Mouse (Mus musculus): ENCODE results near the gene Trim72. TPM values are rescaled to one million over a fixed set of nuclear protein-coding genes. Genes with fewer than 3 reads are reported as not detected.

Gene Trim72
- polyA plus RNA-seq, 1 experiment from 2014 or later, result not detected

DNA sequence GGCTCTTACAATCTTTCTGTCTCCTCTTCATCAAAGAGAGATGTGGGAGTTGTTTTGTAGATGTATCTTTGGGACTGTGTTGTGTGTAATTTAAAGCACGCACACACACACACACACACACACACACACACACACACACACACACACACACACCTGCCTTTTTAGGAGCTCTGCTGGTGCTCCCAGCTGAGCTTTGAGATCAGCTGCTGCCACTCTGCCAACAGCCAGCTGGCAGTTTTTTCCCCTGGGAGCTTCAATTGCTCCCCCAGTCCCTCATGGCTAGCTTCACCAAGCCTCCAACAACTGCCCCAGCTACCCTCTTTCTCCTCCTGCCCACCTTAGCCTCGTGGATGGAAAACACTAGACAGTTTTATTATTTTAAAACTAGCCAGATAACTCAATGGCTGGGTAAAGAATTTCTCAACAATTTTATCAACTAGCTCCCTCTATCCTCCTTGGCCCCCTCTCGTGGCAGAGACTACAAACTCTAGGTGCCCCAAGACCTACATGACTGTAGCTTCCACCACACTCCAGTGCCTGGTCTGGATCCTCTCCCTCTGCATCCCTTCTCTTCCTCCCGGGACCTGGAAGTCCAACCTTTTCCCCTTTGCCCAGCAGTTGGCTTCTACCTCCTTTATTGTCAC lies 40.5 kb downstream of the Trim72 start:
- Histone ChIP-seq H3K36me3 (no peaks in the 10 kb centered on the region), H3K9me3 (replicated peaks) (no peaks in the 10 kb centered on the region), H3K4me3 (no peak overlapping the region), H3K27ac (replicated peaks) (no peak overlapping the region), H3K4me1 (no peaks in the 10 kb centered on the region), H3K27me3 (ENCODE audit: low read depth, poor library complexity, severe bottlenecking) (no peaks in the 10 kb centered on the region)
- 74% methylated on average over 4 of the region's 4 CpGs for WGBS
- DNase-seq (ENCODE audit: low spot score), result no peak

DNA sequence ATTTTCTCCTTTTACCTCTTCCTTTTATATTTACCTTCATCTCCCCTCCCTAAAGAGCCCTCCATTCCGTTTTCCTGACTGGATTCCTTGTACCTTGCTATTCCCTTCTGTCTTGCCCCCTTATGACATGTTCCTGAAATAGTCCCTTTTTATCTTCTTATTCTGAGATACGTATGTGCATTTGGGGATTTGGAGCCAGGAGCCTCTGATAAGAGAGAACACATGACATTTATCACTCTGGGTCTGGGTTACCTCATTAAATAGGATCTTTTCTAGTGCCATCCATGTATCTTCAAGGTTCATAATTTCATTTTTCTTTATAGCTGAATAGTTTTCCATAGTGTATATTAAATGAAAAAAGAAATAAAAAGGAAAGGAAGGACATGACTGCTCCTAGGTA lies 41.9 kb downstream of the Trim72 start:
- H3K27me3 ChIP-seq (ENCODE audit: low read depth, poor library complexity, severe bottlenecking), result no peaks in the 10 kb centered on the region
- no peak for DNase-seq (ENCODE audit: low spot score)
- no peaks in the 10 kb centered on the region for H3K9me3 ChIP-seq (replicated peaks)
- H3K27ac ChIP-seq (replicated peaks), result no peak overlapping the region
- no peaks in the 10 kb centered on the region for H3K36me3 ChIP-seq
- WGBS, result 70% methylated on average over 2 of the region's 2 CpGs
- H3K4me3 ChIP-seq, result no peak overlapping the region
- no peaks in the 10 kb centered on the region for H3K4me1 ChIP-seq

DNA sequence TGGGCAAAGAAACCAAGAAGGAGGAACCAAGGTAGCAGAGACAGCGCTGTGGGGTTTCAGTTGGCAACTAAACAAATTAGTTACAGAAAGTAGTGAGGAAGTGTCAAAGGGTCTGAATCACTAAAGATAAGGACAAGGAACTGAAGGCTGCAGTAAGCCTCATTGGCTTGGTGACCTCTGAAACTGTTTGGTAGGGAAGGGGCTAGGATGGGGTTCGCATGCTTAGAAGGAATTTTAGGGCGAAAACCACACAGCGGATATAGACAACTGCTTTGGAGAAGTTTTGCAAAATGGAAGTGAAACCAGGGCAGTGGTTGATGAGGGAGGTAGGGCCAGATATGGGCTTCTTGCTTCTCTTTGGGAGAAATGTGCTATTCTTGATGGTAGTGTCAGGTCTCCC lies 45.1 kb downstream of the Trim72 start:
- Histone ChIP-seq H3K36me3 (no peaks in the 10 kb centered on the region), H3K9me3 (replicated peaks) (no peaks in the 10 kb centered on the region)
- WGBS, result 95% methylated on average over 4 of the region's 4 CpGs

DNA sequence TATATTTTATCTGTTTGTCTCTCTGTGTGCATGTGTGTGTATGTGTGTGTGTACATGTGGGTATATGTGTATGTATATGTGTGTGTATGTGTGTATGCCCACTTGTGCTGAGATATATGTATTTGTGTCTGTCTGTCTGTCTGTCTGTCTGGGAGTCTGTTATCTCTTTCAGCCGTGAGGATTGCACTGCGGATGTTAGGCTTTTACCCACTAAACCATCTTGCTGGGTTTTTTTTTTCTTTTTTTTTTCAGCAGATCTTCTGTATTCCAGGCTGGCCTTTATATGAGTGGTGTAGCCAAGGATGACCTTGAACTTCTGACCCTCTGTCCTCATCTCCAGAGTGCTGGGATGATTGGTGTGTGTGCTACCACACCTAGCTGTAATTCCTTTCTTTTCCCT lies 45.5 kb downstream of the Trim72 start:
- H3K4me1 ChIP-seq, result no peaks in the 10 kb centered on the region
- H3K9me3 ChIP-seq (replicated peaks), result no peaks in the 10 kb centered on the region
- H3K27me3 ChIP-seq (ENCODE audit: low read depth, poor library complexity, severe bottlenecking), result no peaks in the 10 kb centered on the region
- H3K36me3 ChIP-seq, result no peaks in the 10 kb centered on the region
- H3K4me3 ChIP-seq, result no peak overlapping the region
- no peak for DNase-seq (ENCODE audit: low spot score)
- WGBS, result 84% methylated on average over 2 of the region's 2 CpGs
- H3K27ac ChIP-seq (replicated peaks), result no peak overlapping the region

More for the DNA sequence above, 45.1 kb downstream of the Trim72 start:
- no peaks in the 10 kb centered on the region for H3K4me1 ChIP-seq
- no peaks in the 10 kb centered on the region for H3K27me3 ChIP-seq (ENCODE audit: low read depth, poor library complexity, severe bottlenecking)
- no peak overlapping the region for H3K4me3 ChIP-seq
- no peak overlapping the region for H3K27ac ChIP-seq (replicated peaks)
- no peak for DNase-seq (ENCODE audit: low spot score)

DNA sequence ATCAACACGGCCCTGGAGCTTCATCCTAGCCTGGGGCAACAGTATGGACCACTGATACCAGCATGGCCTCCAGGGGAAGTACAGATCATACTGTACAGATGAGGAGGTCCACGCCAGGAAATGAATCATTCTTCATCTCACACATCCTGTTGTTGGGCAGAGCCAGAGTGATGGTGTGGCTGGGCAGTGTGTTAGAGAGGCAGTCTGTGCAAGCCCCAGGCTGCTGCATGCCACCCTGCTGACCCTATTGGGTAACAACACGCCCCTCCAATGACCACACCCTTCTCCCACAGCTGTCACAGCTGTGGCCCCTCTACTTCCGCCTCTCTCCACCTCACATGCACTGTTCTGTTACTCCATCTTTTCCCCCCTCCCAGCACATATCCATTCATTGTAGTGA lies 47.0 kb downstream of the Trim72 start:
- H3K4me1 ChIP-seq, result no peaks in the 10 kb centered on the region
- no peaks in the 10 kb centered on the region for H3K27me3 ChIP-seq (ENCODE audit: low read depth, poor library complexity, severe bottlenecking)
- no peaks in the 10 kb centered on the region for H3K36me3 ChIP-seq
- no peaks in the 10 kb centered on the region for H3K9me3 ChIP-seq (replicated peaks)
- no peak overlapping the region for H3K27ac ChIP-seq (replicated peaks)
- no peak overlapping the region for H3K4me3 ChIP-seq
- DNase-seq (ENCODE audit: low spot score), result no peak
- WGBS, result 75% methylated on average over 4 of the region's 4 CpGs

DNA sequence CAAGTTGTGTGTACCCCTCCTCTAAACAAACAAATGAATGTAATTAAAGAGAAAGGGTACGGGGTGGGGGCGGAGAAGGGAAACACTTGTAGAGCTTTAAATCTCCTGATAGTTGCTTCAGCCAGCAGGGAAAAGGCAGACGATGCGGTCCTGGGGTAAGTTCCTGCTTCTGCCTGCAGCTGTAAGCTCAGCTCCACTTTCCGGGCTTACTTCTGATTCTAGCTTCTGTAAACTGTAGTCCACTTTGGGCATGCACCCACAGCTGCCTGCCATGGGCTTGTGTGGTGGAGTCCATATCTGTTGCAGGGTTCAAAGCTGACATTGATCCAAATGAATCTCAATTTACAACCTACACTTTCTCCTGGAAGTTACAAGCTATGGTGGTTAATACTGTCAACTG lies 49.3 kb downstream of the Trim72 start:
- Histone ChIP-seq H3K4me3 (no peak overlapping the region), H3K9me3 (replicated peaks) (no peaks in the 10 kb centered on the region), H3K36me3 (no peaks in the 10 kb centered on the region), H3K27ac (replicated peaks) (no peak overlapping the region), H3K4me1 (no peaks in the 10 kb centered on the region), H3K27me3 (ENCODE audit: low read depth, poor library complexity, severe bottlenecking) (no peaks in the 10 kb centered on the region)
- 80% methylated on average over 5 of the region's 5 CpGs for WGBS
- DNase-seq (ENCODE audit: low spot score), result no peak

DNA sequence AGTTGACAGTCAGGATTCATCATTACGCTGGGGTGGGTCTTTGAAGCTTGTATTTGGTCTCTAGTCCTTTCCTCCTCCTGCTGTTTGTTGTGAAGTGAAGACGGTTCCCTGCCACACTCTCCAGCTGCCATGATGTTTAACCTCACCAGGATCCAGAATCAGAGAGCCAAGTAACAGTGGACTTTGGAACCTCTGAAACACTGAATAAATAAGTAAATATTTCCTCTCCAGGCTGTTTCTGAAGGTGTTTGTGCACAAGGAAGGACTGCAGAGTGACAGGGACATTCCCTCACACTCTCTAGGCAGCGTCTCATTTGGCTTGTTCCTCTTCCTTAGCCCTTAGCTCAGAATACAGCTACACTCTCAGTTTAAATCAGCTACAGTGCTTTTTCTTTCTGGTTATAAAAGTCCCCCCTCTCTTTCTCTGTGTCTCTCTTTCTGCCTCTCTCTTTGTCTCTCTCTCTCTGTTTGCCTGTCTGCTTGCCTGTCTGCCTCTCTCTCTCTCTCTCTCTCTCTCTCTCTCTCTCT lies 53.2 kb downstream of the Trim72 start:
- Histone ChIP-seq H3K4me3 (no peak overlapping the region), H3K36me3 (no peaks in the 10 kb centered on the region), H3K27ac (replicated peaks) (no peak overlapping the region), H3K27me3 (ENCODE audit: low read depth, poor library complexity, severe bottlenecking) (no peaks in the 10 kb centered on the region), H3K4me1 (no peaks in the 10 kb centered on the region), H3K9me3 (replicated peaks) (no peaks in the 10 kb centered on the region)
- 74% methylated on average over 3 of the region's 3 CpGs for WGBS
- DNase-seq (ENCODE audit: low spot score), result no peak

DNA sequence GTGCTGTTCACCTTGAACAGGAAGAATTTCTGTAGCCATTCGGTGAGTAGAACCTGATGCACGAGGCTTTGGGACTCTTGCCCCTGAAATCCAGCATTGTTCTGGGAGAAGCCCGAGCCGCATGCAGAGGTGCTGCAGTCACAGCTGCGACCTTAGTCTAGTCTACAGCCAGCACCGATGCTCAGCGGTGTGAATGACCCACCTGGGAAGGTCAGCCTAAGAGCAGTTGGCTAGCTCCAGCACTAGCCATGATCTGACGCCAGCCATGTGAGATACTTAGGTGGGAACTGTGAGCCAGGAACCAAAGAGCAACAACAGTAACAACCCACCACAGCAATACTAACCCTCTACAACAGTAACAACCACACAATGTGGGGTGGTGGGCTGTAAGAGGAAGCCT lies 54.1 kb downstream of the Trim72 start:
- 83% methylated on average over 8 of the region's 8 CpGs for WGBS

DNA sequence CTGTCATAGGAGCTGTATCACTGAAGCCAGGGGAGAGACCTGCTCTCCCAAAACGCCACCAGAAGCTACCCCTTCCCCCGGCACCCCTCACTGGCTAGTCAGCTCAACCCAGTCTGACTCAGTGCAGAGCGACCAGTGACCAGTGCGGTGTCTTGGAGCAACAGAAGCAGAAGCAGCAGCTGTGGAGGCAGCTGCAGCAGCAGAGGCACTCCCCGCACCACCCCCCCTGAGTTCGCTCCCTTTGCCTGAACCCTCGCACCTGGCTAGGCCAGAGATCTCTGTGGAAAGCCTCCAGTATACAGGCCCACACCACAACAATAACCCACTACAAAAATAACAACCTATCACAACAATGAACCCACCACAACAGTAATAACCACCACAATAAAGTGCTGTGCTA lies 54.8 kb downstream of the Trim72 start:
- H3K27ac ChIP-seq (replicated peaks), result no peak overlapping the region
- WGBS, result 78% methylated on average over 7 of the region's 7 CpGs

More for the DNA sequence above, 54.1 kb downstream of the Trim72 start:
- Histone ChIP-seq H3K36me3 (no peaks in the 10 kb centered on the region), H3K27ac (replicated peaks) (no peak overlapping the region), H3K9me3 (replicated peaks) (no peaks in the 10 kb centered on the region), H3K4me1 (no peaks in the 10 kb centered on the region), H3K27me3 (ENCODE audit: low read depth, poor library complexity, severe bottlenecking) (no peaks in the 10 kb centered on the region), H3K4me3 (no peak overlapping the region)
- DNase-seq (ENCODE audit: low spot score), result no peak

DNA sequence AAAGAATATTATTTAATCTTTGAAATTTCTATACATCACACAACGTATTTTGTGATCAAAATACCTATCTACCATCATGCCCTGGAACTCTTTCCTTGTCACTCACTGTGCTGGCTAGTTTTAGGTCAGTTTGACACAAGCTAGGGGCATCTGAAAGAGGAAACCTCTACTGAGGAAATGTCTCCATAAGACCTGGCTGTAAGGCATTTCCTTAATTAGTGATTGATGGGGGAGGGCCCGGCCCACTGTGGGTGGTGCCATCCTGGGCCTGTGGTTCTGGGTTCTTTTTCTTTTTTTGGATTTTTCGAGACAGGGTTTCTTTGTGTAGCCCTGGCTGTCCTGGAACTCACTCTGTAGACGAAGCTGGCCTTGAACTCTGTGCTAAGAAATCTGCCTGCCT lies 55.3 kb downstream of the Trim72 start:
- no peak for DNase-seq (ENCODE audit: low spot score)
- Histone ChIP-seq H3K36me3 (no peaks in the 10 kb centered on the region), H3K27me3 (ENCODE audit: low read depth, poor library complexity, severe bottlenecking) (no peaks in the 10 kb centered on the region), H3K9me3 (replicated peaks) (no peaks in the 10 kb centered on the region), H3K27ac (replicated peaks) (no peak overlapping the region), H3K4me1 (no peaks in the 10 kb centered on the region), H3K4me3 (no peak overlapping the region)
- WGBS, result 83% methylated on average over 4 of the region's 4 CpGs

More for the DNA sequence above, 54.8 kb downstream of the Trim72 start:
- no peak for DNase-seq (ENCODE audit: low spot score)
- Histone ChIP-seq H3K9me3 (replicated peaks) (no peaks in the 10 kb centered on the region), H3K4me1 (no peaks in the 10 kb centered on the region), H3K4me3 (no peak overlapping the region), H3K36me3 (no peaks in the 10 kb centered on the region), H3K27me3 (ENCODE audit: low read depth, poor library complexity, severe bottlenecking) (no peaks in the 10 kb centered on the region)

Other genes starting within 250 kb of the Trim72 start
- gene Orai3, start 234.1 kb upstream of the Trim72 start, polyA plus RNA-seq (2016; fragmentation: Nextera tagmentation; extraction: Ambion mirVana), result 8.3 and 10.1 TPM in 2 replicates
- 13.4 and 14.7 TPM in 2 replicates for gene Setd1a, start 227.3 kb upstream of the Trim72 start, polyA plus RNA-seq (2016; fragmentation: Nextera tagmentation; extraction: Ambion mirVana)
- gene Gm49388, start 218.3 kb upstream of the Trim72 start, polyA plus RNA-seq (2016; fragmentation: Nextera tagmentation; extraction: Ambion mirVana), result 0.35 TPM in 1 of 2 replicates, not detected in the other
- 5.0 and 7.2 TPM in 2 replicates for gene Hsd3b7, start 203.3 kb upstream of the Trim72 start, polyA plus RNA-seq (2016; fragmentation: Nextera tagmentation; extraction: Ambion mirVana)
- 19.5 and 21.6 TPM in 2 replicates for gene Stx4a, start 179.7 kb upstream of the Trim72 start, polyA plus RNA-seq (2016; fragmentation: Nextera tagmentation; extraction: Ambion mirVana)
- gene Stx1b, start 179.4 kb upstream of the Trim72 start, polyA plus RNA-seq (2016; fragmentation: Nextera tagmentation; extraction: Ambion mirVana), result 5.4 and 9.7 TPM in 2 replicates
- gene Zfp646, start 127.7 kb upstream of the Trim72 start, polyA plus RNA-seq (2016; fragmentation: Nextera tagmentation; extraction: Ambion mirVana), result 17.2 and 18.7 TPM in 2 replicates
- gene Zfp668, start 127.1 kb upstream of the Trim72 start, polyA plus RNA-seq (2016; fragmentation: Nextera tagmentation; extraction: Ambion mirVana), result 41.5 and 47.3 TPM in 2 replicates
- gene Prss53, start 113.0 kb upstream of the Trim72 start, polyA plus RNA-seq (2016; fragmentation: Nextera tagmentation; extraction: Ambion mirVana), result 0.52 and 0.68 TPM in 2 replicates
- not detected in 2 replicates for gene Gm21974, start 108.5 kb upstream of the Trim72 start, polyA plus RNA-seq (2016; fragmentation: Nextera tagmentation; extraction: Ambion mirVana)
- gene Vkorc1, start 108.3 kb upstream of the Trim72 start, polyA plus RNA-seq (2016; fragmentation: Nextera tagmentation; extraction: Ambion mirVana), result 43.4 and 44.6 TPM in 2 replicates
- gene Bckdk, start 99.9 kb upstream of the Trim72 start, polyA plus RNA-seq (2016; fragmentation: Nextera tagmentation; extraction: Ambion mirVana), result 128 and 130 TPM in 2 replicates
- 51.1 and 52.4 TPM in 2 replicates for gene Kat8, start 91.4 kb upstream of the Trim72 start, polyA plus RNA-seq (2016; fragmentation: Nextera tagmentation; extraction: Ambion mirVana)
- 1.6 and 2.1 TPM in 2 replicates for gene Prss8, start 73.8 kb upstream of the Trim72 start, polyA plus RNA-seq (2016; fragmentation: Nextera tagmentation; extraction: Ambion mirVana)
- 11.0 and 13.0 TPM in 2 replicates for gene Prss36, start 57.2 kb upstream of the Trim72 start, polyA plus RNA-seq (2016; fragmentation: Nextera tagmentation; extraction: Ambion mirVana)
- gene Fus, start 36.5 kb upstream of the Trim72 start, polyA plus RNA-seq (2016; fragmentation: Nextera tagmentation; extraction: Ambion mirVana), result 336 and 358 TPM in 2 replicates
- gene Pycard, start 10.1 kb upstream of the Trim72 start, polyA plus RNA-seq (2016; fragmentation: Nextera tagmentation; extraction: Ambion mirVana), result 6.1 and 7.5 TPM in 2 replicates
- gene Itgam, start 58.7 kb downstream of the Trim72 start, polyA plus RNA-seq (2016; fragmentation: Nextera tagmentation; extraction: Ambion mirVana), result 0.48 and 0.68 TPM in 2 replicates
- not detected in 2 replicates for gene Gm49368, start 58.7 kb downstream of the Trim72 start, polyA plus RNA-seq (2016; fragmentation: Nextera tagmentation; extraction: Ambion mirVana)
- not detected in 2 replicates for gene Itgax, start 125.6 kb downstream of the Trim72 start, polyA plus RNA-seq (2016; fragmentation: Nextera tagmentation; extraction: Ambion mirVana)
- 0.16 TPM in 1 of 2 replicates, not detected in the other for gene Itgad, start 150.4 kb downstream of the Trim72 start, polyA plus RNA-seq (2016; fragmentation: Nextera tagmentation; extraction: Ambion mirVana)
- not detected in 2 replicates for gene Cox6a2, start 202.4 kb downstream of the Trim72 start, polyA plus RNA-seq (2016; fragmentation: Nextera tagmentation; extraction: Ambion mirVana)
- gene Armc5, start 233.4 kb downstream of the Trim72 start, polyA plus RNA-seq (2016; fragmentation: Nextera tagmentation; extraction: Ambion mirVana), result 15.4 and 16.7 TPM in 2 replicates
- 10.3 and 11.7 TPM in 2 replicates for gene 9130023H24Rik, start 234.1 kb downstream of the Trim72 start, polyA plus RNA-seq (2016; fragmentation: Nextera tagmentation; extraction: Ambion mirVana)
- gene Tgfb1i1, start 242.9 kb downstream of the Trim72 start, polyA plus RNA-seq (2016; fragmentation: Nextera tagmentation; extraction: Ambion mirVana), result 40.9 and 45.3 TPM in 2 replicates

Measured in midbrain, embryonic 10.5 days (tissue).